Mouse (Mus musculus): ENCODE data around the gene Rab11fip4. TPM values are rescaled to one million over a fixed set of nuclear protein-coding genes. Genes with fewer than 3 reads are reported as not detected.

The Rab11fip4 gene
- polyA plus RNA-seq, 1 experiment from 2014 or later = 25.6 TPM

- H3K4me3 ChIP-seq = no peak overlapping the region
- H3K9ac ChIP-seq (replicated peaks) = no peak overlapping the region
- H3K27ac ChIP-seq (replicated peaks) = no peak overlapping the region
- H3K36me3 ChIP-seq = no peaks in the 10 kb centered on the region
- peaks cover 4% of the 10 kb centered on the region; the same call in 1 of the 2 replicates for H3K27me3 ChIP-seq
- ATAC-seq (replicated peaks) = no peak
- H3K4me2 ChIP-seq (replicated peaks) = no peak overlapping the region
- H3K4me1 ChIP-seq = peaks cover 26% of the 10 kb centered on the region
- 70% methylated on average over 8 of the region's 8 CpGs for WGBS
- H3K9me3 ChIP-seq = no peaks in the 10 kb centered on the region
Measured at GRCm38 (mm10) chr11:79718829-79719346, 127.9 kb downstream of the Rab11fip4 start.

- Histone ChIP-seq H3K36me3 (no peaks in the 10 kb centered on the region), H3K27me3 (no peaks in the 10 kb centered on the region), H3K4me2 (replicated peaks) (no peak overlapping the region), H3K4me1 (peaks cover 26% of the 10 kb centered on the region), H3K9ac (replicated peaks) (no peak overlapping the region), H3K4me3 (no peak overlapping the region), H3K27ac (replicated peaks) (no peak overlapping the region), H3K9me3 (no peaks in the 10 kb centered on the region)
- ATAC-seq (replicated peaks) = no peak
- 29% methylated on average over 4 of the region's 4 CpGs for WGBS
Measured at GRCm38 (mm10) chr11:79720737-79721136, 129.7 kb downstream of the Rab11fip4 start.

- H3K9ac ChIP-seq (replicated peaks) = no peak overlapping the region
- H3K4me1 ChIP-seq = peaks cover 20% of the 10 kb centered on the region
- no peaks in the 10 kb centered on the region for H3K9me3 ChIP-seq
- H3K27ac ChIP-seq (replicated peaks) = no peak overlapping the region
- no peak overlapping the region for H3K4me3 ChIP-seq
- H3K27me3 ChIP-seq = no peaks in the 10 kb centered on the region
- no peaks in the 10 kb centered on the region for H3K36me3 ChIP-seq
- no peak for ATAC-seq (replicated peaks)
- 94% methylated on average over 5 of the region's 5 CpGs for WGBS
- H3K4me2 ChIP-seq (replicated peaks) = no peak overlapping the region
Measured at GRCm38 (mm10) chr11:79722811-79723210, 131.8 kb downstream of the Rab11fip4 start.

GRCm38 (mm10) chr11:79725005-79725404, 134.0 kb downstream of the Rab11fip4 start:
- no peak overlapping the region for H3K9ac ChIP-seq (replicated peaks)
- no peaks in the 10 kb centered on the region for H3K27me3 ChIP-seq
- H3K4me3 ChIP-seq = no peak overlapping the region
- H3K36me3 ChIP-seq = no peaks in the 10 kb centered on the region
- no peak for ATAC-seq (replicated peaks)
- H3K9me3 ChIP-seq = no peaks in the 10 kb centered on the region
- H3K4me1 ChIP-seq = peaks cover 18% of the 10 kb centered on the region
- H3K27ac ChIP-seq (replicated peaks) = no peak overlapping the region
- WGBS = 86% methylated on average over 6 of the region's 6 CpGs
- H3K4me2 ChIP-seq (replicated peaks) = no peak overlapping the region

- Histone ChIP-seq H3K4me3 (no peak overlapping the region), H3K27ac (replicated peaks) (peak overlapping the region; percentile 61), H3K27me3 (no peaks in the 10 kb centered on the region), H3K36me3 (no peaks in the 10 kb centered on the region), H3K9ac (replicated peaks) (no peak overlapping the region), H3K4me1 (peaks cover 13% of the 10 kb centered on the region), H3K9me3 (no peaks in the 10 kb centered on the region), H3K4me2 (replicated peaks) (no peak overlapping the region)
- 36% methylated on average over 13 of the region's 13 CpGs for WGBS
- peak; percentile 94 for ATAC-seq (replicated peaks)
Measured at GRCm38 (mm10) chr11:79729231-79730047, 138.4 kb downstream of the Rab11fip4 start.

- H3K36me3 ChIP-seq = no peaks in the 10 kb centered on the region
- ATAC-seq (replicated peaks) = no peak
- 62% methylated on average over 2 of the region's 2 CpGs for WGBS
- no peak overlapping the region for H3K9ac ChIP-seq (replicated peaks)
- no peaks in the 10 kb centered on the region for H3K9me3 ChIP-seq
- H3K4me2 ChIP-seq (replicated peaks) = no peak overlapping the region
- peak overlapping the region; percentile 61; the same call in 1 of the 2 replicates for H3K27ac ChIP-seq (replicated peaks)
- no peaks in the 10 kb centered on the region for H3K27me3 ChIP-seq
- H3K4me3 ChIP-seq = no peak overlapping the region
- H3K4me1 ChIP-seq = peaks cover 13% of the 10 kb centered on the region
Measured at GRCm38 (mm10) chr11:79730462-79730861, 139.4 kb downstream of the Rab11fip4 start.

GRCm38 (mm10) chr11:79731476-79731875, 140.5 kb downstream of the Rab11fip4 start:
- Histone ChIP-seq H3K36me3 (no peaks in the 10 kb centered on the region), H3K4me3 (no peak overlapping the region), H3K4me2 (replicated peaks) (no peak overlapping the region), H3K9me3 (no peaks in the 10 kb centered on the region), H3K27ac (replicated peaks) (no peak overlapping the region), H3K4me1 (peaks cover 18% of the 10 kb centered on the region), H3K27me3 (no peaks in the 10 kb centered on the region), H3K9ac (replicated peaks) (no peak overlapping the region)
- 84% methylated on average over 5 of the region's 5 CpGs for WGBS
- ATAC-seq (replicated peaks) = no peak

GRCm38 (mm10) chr11:79733013-79733412, 142.0 kb downstream of the Rab11fip4 start:
- no peak for ATAC-seq (replicated peaks)
- Histone ChIP-seq H3K4me3 (no peak overlapping the region), H3K9ac (replicated peaks) (no peak overlapping the region), H3K4me1 (peaks cover 28% of the 10 kb centered on the region), H3K4me2 (replicated peaks) (no peak overlapping the region), H3K27ac (replicated peaks) (no peak overlapping the region), H3K36me3 (no peaks in the 10 kb centered on the region), H3K27me3 (no peaks in the 10 kb centered on the region), H3K9me3 (no peaks in the 10 kb centered on the region)
- 92% methylated on average over 6 of the region's 6 CpGs for WGBS

GRCm38 (mm10) chr11:79736232-79737006, 145.4 kb downstream of the Rab11fip4 start:
- Histone ChIP-seq H3K4me2 (replicated peaks) (no peak overlapping the region), H3K27me3 (no peaks in the 10 kb centered on the region), H3K27ac (replicated peaks) (0 out of 2 replicates have a peak overlapping the region, but pooled peaks have one; percentile 32), H3K4me1 (peaks cover 17% of the 10 kb centered on the region), H3K4me3 (no peak overlapping the region), H3K9ac (replicated peaks) (no peak overlapping the region), H3K36me3 (no peaks in the 10 kb centered on the region), H3K9me3 (no peaks in the 10 kb centered on the region)
- WGBS = 65% methylated on average over 15 of the region's 15 CpGs
- ATAC-seq (replicated peaks) = peak; percentile 82

- Histone ChIP-seq H3K9ac (replicated peaks) (no peak overlapping the region), H3K27me3 (no peaks in the 10 kb centered on the region), H3K4me2 (replicated peaks) (no peak overlapping the region), H3K27ac (replicated peaks) (no peak overlapping the region), H3K4me3 (no peak overlapping the region), H3K36me3 (no peaks in the 10 kb centered on the region), H3K9me3 (no peaks in the 10 kb centered on the region), H3K4me1 (peaks cover 17% of the 10 kb centered on the region)
- WGBS = 57% methylated on average over 12 of the region's 12 CpGs
- no peak for ATAC-seq (replicated peaks)
Measured at GRCm38 (mm10) chr11:79737126-79737697, 146.2 kb downstream of the Rab11fip4 start.

GRCm38 (mm10) chr11:79737865-79738502, 147.0 kb downstream of the Rab11fip4 start:
- Histone ChIP-seq H3K27ac (replicated peaks) (no peak overlapping the region), H3K9me3 (no peaks in the 10 kb centered on the region), H3K9ac (replicated peaks) (no peak overlapping the region), H3K4me2 (replicated peaks) (no peak overlapping the region), H3K36me3 (no peaks in the 10 kb centered on the region), H3K27me3 (no peaks in the 10 kb centered on the region), H3K4me3 (no peak overlapping the region), H3K4me1 (peaks cover 17% of the 10 kb centered on the region)
- no peak for ATAC-seq (replicated peaks)
- 93% methylated on average over 6 of the region's 6 CpGs for WGBS

Data from forebrain, embryonic 15.5 days (tissue).